Mouse (Mus musculus): ENCODE results near the gene Elf3. TPM values are rescaled to one million over a fixed set of nuclear protein-coding genes. Genes with fewer than 3 reads are reported as not detected.

Elf3 gene
- total RNA-seq (2023) = not detected

GRCm38 (mm10) chr1:135258380-135259127 lies at the start of gene Elf3:
Gene Elf3 (minus strand): TSS chr1:135258568.

GRCm38 (mm10) chr1:135283826-135284291 lies 25.5 kb upstream of the Elf3 start, which contains the start of gene Rnpep:
Gene Rnpep (minus strand): TSS chr1:135284084.

Other genes with a start within 250 kb of the Elf3 start
- not detected for gene Lgr6, start 153.3 kb downstream of the Elf3 start, total RNA-seq (2023)
- 10 to 100 TPM; 57.1 to 59.7 TPM for gene Ptpn7, start 125.9 kb downstream of the Elf3 start, total RNA-seq (2023)
- 100 to 1,000 TPM in 1 of 2 experiments, 10 to 100 TPM in 1; 99.1 to 113 TPM for gene Arl8a, start 111.7 kb downstream of the Elf3 start, total RNA-seq (2023)
- not detected for gene Gpr37l1, start 90.9 kb downstream of the Elf3 start, total RNA-seq (2023)
- gene Rnpep, start 25.5 kb upstream of the Elf3 start, total RNA-seq (2023) = 100 to 1,000 TPM; 147 to 164 TPM
- 10 to 100 TPM; 31.4 to 32.3 TPM for gene Timm17a, start 55.2 kb upstream of the Elf3 start, total RNA-seq (2023)
- gene Lmod1, start 66.2 kb upstream of the Elf3 start, total RNA-seq (2023) = not detected
- gene Shisa4, start 116.7 kb upstream of the Elf3 start, total RNA-seq (2023) = not detected
- gene Ipo9, start 171.9 kb upstream of the Elf3 start, total RNA-seq (2023) = 10 to 100 TPM; 45.1 to 45.5 TPM